Mouse (Mus musculus): ENCODE measurements around the gene Yipf3. TPM values are rescaled to one million over a fixed set of nuclear protein-coding genes. Genes with fewer than 3 reads are reported as not detected.

Yipf3 gene
- polyA plus RNA-seq, 1 experiment from 2014 or later, result 70.3 TPM

DNA sequence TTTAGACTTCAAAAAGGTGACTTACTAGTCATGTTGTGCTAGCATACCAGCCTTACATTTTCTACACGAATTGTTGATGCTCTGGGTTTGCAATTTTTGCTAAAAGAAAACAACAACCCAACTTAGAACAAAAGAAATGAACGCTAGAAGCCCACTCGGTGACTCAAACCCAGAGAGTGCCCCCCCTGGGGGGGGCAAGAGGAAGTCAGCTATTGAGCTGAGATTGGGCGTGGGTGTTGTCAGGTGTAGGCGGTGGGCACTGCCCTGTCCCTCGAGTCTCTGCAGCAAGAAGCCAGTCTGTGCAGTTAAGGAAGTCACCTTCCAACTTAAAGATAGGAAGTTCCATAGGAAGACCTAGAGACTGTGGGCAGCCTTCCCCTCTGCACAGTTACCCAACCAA is 48.7 kb downstream of the Yipf3 start:
- Histone ChIP-seq H3K4me3 (no peak overlapping the region), H3K36me3 (no peaks in the 10 kb centered on the region), H3K4me1 (peaks cover 18% of the 10 kb centered on the region), H3K9ac (replicated peaks) (no peak overlapping the region), H3K9me3 (no peaks in the 10 kb centered on the region), H3K27ac (replicated peaks) (no peak overlapping the region), H3K27me3 (peaks cover 75% of the 10 kb centered on the region), H3K4me2 (replicated peaks) (no peak overlapping the region)
- no peak for ATAC-seq (ENCODE audit: low FRiP score, low read depth)
- WGBS, result 54% methylated on average over 6 of the region's 6 CpGs

DNA sequence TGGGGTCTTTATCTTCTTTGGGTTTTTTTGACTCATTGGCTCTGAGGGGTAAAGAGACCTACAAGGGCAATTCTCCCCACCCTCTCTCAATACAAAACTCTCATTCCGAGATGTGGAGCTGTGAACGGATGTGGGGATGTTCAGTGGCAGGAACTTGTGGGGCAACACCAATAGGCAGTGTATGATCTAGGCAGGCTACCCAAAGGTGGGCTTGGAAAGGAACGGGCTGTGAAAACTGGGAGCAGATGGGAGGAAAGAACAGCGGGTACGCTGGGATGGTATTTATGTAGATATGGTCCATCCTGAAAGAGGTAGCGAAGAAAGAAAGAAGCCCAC is 49.1 kb downstream of the Yipf3 start:
- H3K9me3 ChIP-seq, result no peaks in the 10 kb centered on the region
- H3K36me3 ChIP-seq, result no peaks in the 10 kb centered on the region
- peak; percentile 7; the same call in 1 of the 2 replicates for ATAC-seq (ENCODE audit: low FRiP score, low read depth)
- H3K27ac ChIP-seq (replicated peaks), result no peak overlapping the region
- H3K27me3 ChIP-seq, result peaks cover 75% of the 10 kb centered on the region
- H3K9ac ChIP-seq (replicated peaks), result peak overlapping the region; percentile 74
- whole genome bisulfite sequencing, result 15% methylated on average over 6 of the region's 6 CpGs
- H3K4me1 ChIP-seq, result peaks cover 18% of the 10 kb centered on the region
- H3K4me3 ChIP-seq, result peak overlapping the region; percentile 68
- H3K4me2 ChIP-seq (replicated peaks), result peak overlapping the region; percentile 99

DNA sequence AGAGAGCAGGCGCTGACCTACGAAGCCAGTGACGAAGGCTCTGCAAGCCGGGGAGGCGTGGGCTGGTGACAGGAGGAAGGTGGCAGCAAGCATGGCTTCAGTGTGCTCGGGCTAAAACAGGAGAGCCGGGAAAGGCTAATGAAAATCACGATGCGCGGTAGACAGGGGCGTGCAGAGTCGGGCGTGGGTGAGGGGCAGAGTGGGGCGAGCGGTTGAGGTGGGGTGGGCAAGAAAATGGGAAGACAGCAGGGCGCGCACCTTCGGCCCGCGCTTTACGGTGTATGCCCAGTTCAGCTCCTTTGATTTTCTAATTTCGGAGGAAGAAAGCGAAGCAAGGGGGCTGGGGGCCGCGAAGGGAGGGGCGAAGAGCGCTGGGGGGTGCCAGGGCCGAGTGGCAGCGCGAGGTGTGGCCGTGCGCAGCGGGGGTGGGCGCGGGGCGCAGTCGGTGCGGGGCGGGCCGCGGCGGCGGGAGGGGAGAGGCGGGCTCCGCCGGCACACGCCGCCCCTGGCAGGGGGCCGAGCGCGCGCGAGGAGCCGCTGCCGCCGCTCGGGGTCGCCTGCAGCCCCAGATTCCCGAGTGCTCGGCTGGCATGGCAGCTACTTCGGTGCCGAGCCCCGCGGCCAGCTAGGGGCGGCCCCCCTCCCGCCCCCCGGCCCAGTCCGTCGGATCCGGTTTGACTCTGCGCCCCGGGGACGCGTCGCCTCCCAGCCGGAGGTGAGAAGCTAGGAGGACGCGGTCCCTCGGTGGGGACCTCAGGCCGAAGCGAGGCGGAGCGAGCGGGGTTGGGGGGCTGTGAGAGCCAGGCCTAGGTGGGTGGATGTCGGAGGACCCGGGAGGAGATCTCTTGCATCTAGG is 49.7 kb downstream of the Yipf3 start, which contains the start of gene Dlk2:
Gene Dlk2 (plus strand): TSS at position 58 of the 856 bp plus-strand sequence.
- Histone ChIP-seq H3K4me1 (peaks cover 18% of the 10 kb centered on the region), H3K27me3 (peaks cover 72% of the 10 kb centered on the region), H3K36me3 (peaks cover 2% of the 10 kb centered on the region; the same call in 1 of the 2 replicates), H3K4me3 (peak within 1 kb of the TSS; percentile 68), H3K9me3 (no peaks in the 10 kb centered on the region), H3K4me2 (replicated peaks) (peak within 1 kb of the TSS; percentile 99), H3K27ac (replicated peaks) (no peak within 1 kb of the TSS), H3K9ac (replicated peaks) (peak within 1 kb of the TSS; percentile 74)
- WGBS, result under 1% methylated on average over 72 of the region's 86 CpGs
- peak; percentile 42 for ATAC-seq (ENCODE audit: low FRiP score, low read depth)

DNA sequence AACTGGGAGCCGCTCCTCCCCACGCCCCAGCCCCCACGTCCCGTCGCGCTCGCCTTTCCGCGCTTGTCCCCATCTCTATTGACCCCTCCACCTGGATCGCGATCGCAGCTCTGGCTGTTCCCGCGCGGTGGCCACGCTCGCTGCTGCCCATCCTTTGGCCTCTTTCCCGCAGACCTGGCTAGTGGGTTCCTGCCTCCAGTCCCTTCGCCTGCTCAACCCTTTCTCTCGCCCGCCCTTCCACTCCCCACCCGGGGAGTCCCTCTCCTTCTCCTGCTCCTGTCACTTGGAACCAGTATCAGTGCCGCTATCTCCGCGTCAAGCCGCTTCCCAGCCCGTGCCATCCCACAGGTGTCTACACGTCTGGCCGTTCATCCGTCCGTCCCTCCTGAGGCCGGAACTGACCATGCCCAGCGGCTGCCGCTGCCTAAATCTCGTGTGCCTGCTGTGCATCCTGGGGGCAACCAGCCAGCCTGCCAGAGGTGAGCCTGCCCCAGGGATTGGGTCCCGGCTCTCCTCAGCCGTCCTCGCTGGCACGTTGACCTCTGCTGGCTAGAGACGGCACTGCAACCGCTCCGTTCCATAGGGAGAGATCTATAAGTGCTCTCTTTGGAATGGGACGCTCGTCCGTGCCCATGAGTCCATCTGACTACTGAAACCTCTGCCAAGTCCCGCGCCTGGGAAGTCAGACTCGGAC is 50.5 kb downstream of the Yipf3 start:
- Histone ChIP-seq H3K9ac (replicated peaks) (peak overlapping the region; percentile 74; the same call in 1 of the 2 replicates), H3K4me2 (replicated peaks) (peak overlapping the region; percentile 99), H3K27ac (replicated peaks) (no peak overlapping the region), H3K4me1 (peaks cover 18% of the 10 kb centered on the region), H3K36me3 (peaks cover 5% of the 10 kb centered on the region; the same call in 1 of the 2 replicates), H3K9me3 (no peaks in the 10 kb centered on the region), H3K27me3 (peaks cover 71% of the 10 kb centered on the region), H3K4me3 (peak overlapping the region; percentile 68)
- peak; percentile 84 for ATAC-seq (ENCODE audit: low FRiP score, low read depth)
- under 1% methylated on average over 48 of the region's 48 CpGs for WGBS

DNA sequence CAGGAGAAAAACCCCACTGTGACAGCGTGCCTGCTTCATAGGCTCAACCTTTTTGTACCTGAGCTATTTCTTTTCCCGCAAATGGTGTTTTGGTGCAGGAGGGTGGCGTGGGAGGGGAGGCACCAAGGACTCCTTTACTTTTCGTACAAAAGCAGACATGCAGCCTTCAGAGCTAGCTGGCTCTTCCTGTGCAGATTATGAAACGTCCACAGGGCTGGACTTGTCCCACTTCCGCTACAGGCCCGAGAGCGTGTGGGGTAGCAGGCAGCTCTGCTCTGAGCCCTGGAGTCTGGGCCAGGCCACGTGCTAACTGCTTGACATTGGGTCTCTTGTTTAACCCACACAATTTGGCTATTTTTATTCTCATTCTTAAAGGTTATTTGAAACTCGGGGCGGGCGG is 54.0 kb downstream of the Yipf3 start:
- H3K4me1 ChIP-seq, result peaks cover 18% of the 10 kb centered on the region
- no peak overlapping the region for H3K4me3 ChIP-seq
- H3K9ac ChIP-seq (replicated peaks), result no peak overlapping the region
- no peak overlapping the region for H3K27ac ChIP-seq (replicated peaks)
- WGBS, result 83% methylated on average over 12 of the region's 12 CpGs
- peaks cover 45% of the 10 kb centered on the region for H3K27me3 ChIP-seq
- no peaks in the 10 kb centered on the region for H3K9me3 ChIP-seq
- no peak overlapping the region for H3K4me2 ChIP-seq (replicated peaks)
- ATAC-seq (ENCODE audit: low FRiP score, low read depth), result no peak
- H3K36me3 ChIP-seq, result peaks cover 5% of the 10 kb centered on the region; the same call in 1 of the 2 replicates

MicroRNAs encoded within 50 kb of the gene (microRNA counts, 519-probe panel; counts per million panel counts)
- microRNA mmu-miR-693-3p, result not detected
- microRNA mmu-miR-693-5p, result not detected

Small RNA genes within 50 kb of the gene (microRNA-seq; reads per million reads assigned to microRNA genes)
- gene Mir693, result 0.70 reads per million

Other genes starting within 250 kb of the Yipf3 start
- 3.4 and 4.0 TPM in 2 replicates for gene Vegfa, start 215.7 kb upstream of the Yipf3 start, polyA plus RNA-seq (2016; fragmentation: Nextera tagmentation; extraction: Ambion mirVana)
- 123 and 124 TPM in 2 replicates for gene Mrps18a, start 137.1 kb upstream of the Yipf3 start, polyA plus RNA-seq (2016; fragmentation: Nextera tagmentation; extraction: Ambion mirVana)
- gene Rsph9, start 103.9 kb upstream of the Yipf3 start, polyA plus RNA-seq (2016; fragmentation: Nextera tagmentation; extraction: Ambion mirVana), result 15.3 and 17.0 TPM in 2 replicates
- gene Mad2l1bp, start 94.5 kb upstream of the Yipf3 start, polyA plus RNA-seq (2016; fragmentation: Nextera tagmentation; extraction: Ambion mirVana), result 29.3 and 30.4 TPM in 2 replicates
- 38.6 and 42.9 TPM in 2 replicates for gene Gtpbp2, start 87.0 kb upstream of the Yipf3 start, polyA plus RNA-seq (2016; fragmentation: Nextera tagmentation; extraction: Ambion mirVana)
- 12.4 and 13.2 TPM in 2 replicates for gene Polh, start 45.4 kb upstream of the Yipf3 start, polyA plus RNA-seq (2016; fragmentation: Nextera tagmentation; extraction: Ambion mirVana)
- 63.1 and 63.2 TPM in 2 replicates for gene Xpo5, start 45.3 kb upstream of the Yipf3 start, polyA plus RNA-seq (2016; fragmentation: Nextera tagmentation; extraction: Ambion mirVana)
- gene Polr1c, start within 50 bp of the Yipf3 start, polyA plus RNA-seq (2016; fragmentation: Nextera tagmentation; extraction: Ambion mirVana), result 88.5 and 96.6 TPM in 2 replicates
- gene Lrrc73, start 5.5 kb downstream of the Yipf3 start, polyA plus RNA-seq (2016; fragmentation: Nextera tagmentation; extraction: Ambion mirVana), result 3.3 and 4.2 TPM in 2 replicates
- gene Tjap1, start 34.9 kb downstream of the Yipf3 start, polyA plus RNA-seq (2016; fragmentation: Nextera tagmentation; extraction: Ambion mirVana), result 58.0 and 58.8 TPM in 2 replicates
- gene Dlk2, start 49.3 kb downstream of the Yipf3 start, polyA plus RNA-seq (2016; fragmentation: Nextera tagmentation; extraction: Ambion mirVana), result 1.9 and 3.3 TPM in 2 replicates
- gene Abcc10, start 80.3 kb downstream of the Yipf3 start, polyA plus RNA-seq (2016; fragmentation: Nextera tagmentation; extraction: Ambion mirVana), result 10.4 and 11.1 TPM in 2 replicates
- 17.8 and 22.9 TPM in 2 replicates for gene Zfp318, start 135.7 kb downstream of the Yipf3 start, polyA plus RNA-seq (2016; fragmentation: Nextera tagmentation; extraction: Ambion mirVana)
- gene Crip3, start 180.8 kb downstream of the Yipf3 start, polyA plus RNA-seq (2016; fragmentation: Nextera tagmentation; extraction: Ambion mirVana), result 1.4 and 1.6 TPM in 2 replicates
- gene Slc22a7, start 190.4 kb downstream of the Yipf3 start, polyA plus RNA-seq (2016; fragmentation: Nextera tagmentation; extraction: Ambion mirVana), result not detected in 2 replicates
- 5.0 and 5.5 TPM in 2 replicates for gene Ttbk1, start 239.6 kb downstream of the Yipf3 start, polyA plus RNA-seq (2016; fragmentation: Nextera tagmentation; extraction: Ambion mirVana)
- 53.1 and 58.0 TPM in 2 replicates for gene Dnph1, start 248.6 kb downstream of the Yipf3 start, polyA plus RNA-seq (2016; fragmentation: Nextera tagmentation; extraction: Ambion mirVana)

All from midbrain, embryonic 12.5 days (tissue).